Mouse (Mus musculus) small intestine, adult 2 months (tissue): ENCODE measurements around the gene Limd2.

Experiments used
- CTCF ChIP-seq: fragments of 200-500 bp; IDR thresholded peaks from 2 replicates; pipeline ENCODE4 v1.5.1; 2012; ENCODE audit warnings: low read depth, mild to moderate bottlenecking, control low read depth, inconsistent platforms, low read length, moderate library complexity, mixed read lengths; ENCODE audit not compliant: insufficient replicate concordance, insufficient read length; ENCODE audit errors: extremely low read depth
- POLR2A ChIP-seq: fragments of 200-500 bp; IDR thresholded peaks from 2 replicates; pipeline ENCODE4 v1.6.1; 2012; ENCODE audit warnings: low read depth, mild to moderate bottlenecking, control low read depth, inconsistent platforms, low read length, moderate library complexity

GRCm38 (mm10) chr11:106157154-106157553 lies 3.5 kb downstream of the Limd2 start:
- TF ChIP-seq POLR2A (no peak), CTCF (no peak)
